Mouse (Mus musculus): ENCODE measurements around the gene Slc6a20b.

The Slc6a20b gene

DNA sequence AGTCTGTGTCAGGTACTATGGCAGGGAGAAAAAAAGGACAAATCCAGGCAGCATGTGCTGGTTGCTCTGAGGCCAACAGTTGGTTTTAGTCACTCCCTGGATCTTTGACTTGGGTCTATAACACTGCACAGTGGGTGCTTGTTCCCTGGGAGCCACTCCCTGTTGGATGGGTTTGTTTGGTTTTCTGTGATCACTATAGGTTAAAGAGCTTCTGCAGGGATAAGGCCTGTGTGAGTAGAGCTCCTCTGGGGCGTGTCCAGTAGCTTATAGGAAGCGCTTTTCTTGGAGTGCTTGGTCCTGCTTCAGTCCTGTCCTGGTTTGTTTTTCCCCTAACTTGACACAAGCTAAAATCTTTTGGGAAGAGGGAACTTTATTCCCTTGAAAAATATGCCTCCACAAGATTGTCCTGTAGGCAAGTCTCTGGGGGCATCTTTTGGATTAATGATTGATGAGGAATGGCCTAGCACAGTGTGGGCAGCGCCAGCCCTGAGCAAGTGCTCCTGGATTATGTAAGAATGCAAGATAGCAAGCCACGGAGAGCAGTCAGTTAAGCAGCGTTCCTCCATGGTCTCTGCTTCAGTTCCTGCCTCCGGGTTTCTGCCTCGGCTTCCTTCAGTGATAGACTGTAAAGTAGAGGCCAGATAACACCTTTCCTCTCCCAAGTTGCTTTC lies 43.0 kb downstream of the Slc6a20b start:
- peak; percentile 87 for DNase-seq

DNA sequence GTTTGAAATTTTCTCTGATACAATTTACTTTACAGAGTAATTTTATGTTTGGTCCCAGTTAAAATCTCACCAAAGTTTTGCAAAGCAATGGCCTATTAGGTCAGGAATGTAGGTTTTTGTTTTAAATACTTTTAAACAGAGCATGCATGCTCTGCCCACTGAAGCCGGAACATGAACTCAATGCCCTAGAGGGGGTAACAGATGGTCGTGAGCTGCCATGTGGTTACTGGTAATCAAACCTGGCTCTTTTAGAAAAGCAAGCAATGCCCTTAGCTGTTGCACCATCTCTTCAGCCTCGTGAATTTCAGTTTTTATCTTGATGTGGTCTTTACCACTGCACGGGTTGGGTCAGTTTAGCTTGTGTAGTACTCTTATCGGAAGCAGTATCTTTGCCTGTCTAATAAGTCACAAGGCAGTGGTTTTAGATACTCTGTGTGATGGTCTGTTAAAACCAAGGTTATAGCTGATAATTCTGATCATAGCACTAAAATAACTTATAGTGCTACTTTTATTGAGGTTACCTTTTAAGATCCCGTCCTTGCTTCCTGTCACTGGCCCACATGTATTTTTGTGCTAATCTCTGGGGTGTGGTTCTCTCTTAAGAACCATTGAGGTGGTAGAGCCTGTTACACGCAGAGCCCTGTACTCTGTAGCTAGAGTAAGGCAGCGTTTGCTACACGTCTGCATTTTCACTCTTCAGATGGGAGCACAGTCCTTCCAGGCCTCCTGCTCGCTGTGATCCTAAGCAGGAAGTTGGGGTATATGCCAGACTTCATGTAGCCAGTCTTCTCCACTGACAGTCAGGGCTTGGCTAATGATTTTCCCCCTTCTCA lies 54.8 kb downstream of the Slc6a20b start:
- no peak for DNase-seq

DNA sequence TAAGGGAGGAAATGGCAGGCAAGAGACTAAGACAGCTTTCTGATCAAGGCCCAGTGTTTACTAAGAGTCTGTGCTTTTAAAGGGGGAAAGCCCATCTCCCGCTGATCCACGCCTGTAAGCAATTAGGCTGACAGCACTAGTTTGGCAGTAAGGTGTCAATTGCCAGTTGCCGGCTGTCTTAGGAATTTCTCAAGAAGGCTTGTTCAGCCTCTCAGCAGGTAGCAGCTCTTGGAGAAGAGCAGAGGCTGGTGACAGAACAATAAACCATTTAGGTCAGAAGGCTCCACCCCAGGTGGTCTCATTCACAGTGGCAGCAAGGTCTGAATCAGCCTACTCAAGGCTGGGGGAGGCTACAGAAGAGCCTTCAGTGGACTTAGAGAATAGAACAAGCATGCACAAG lies 77.8 kb downstream of the Slc6a20b start:
- no peak for DNase-seq

Data from kidney, adult 9 months (tissue).